Mouse (Mus musculus) ES-Bruce4 (cell line): ENCODE data around the gene Apeh. TPM values are rescaled to one million over a fixed set of nuclear protein-coding genes. Genes with fewer than 3 reads are reported as not detected.

ENCODE experiments used
- H3K27ac ChIP-seq: 2 replicates; pipeline ENCODE4 v1.5.1; 2012; ENCODE audit warnings: low read length, inconsistent platforms; ENCODE audit not compliant: insufficient read depth
- H3K27me3 ChIP-seq: 2 replicates; pipeline ENCODE4 v1.6.1; 2012; ENCODE audit warnings: mild to moderate bottlenecking, low read length, inconsistent platforms; ENCODE audit not compliant: control insufficient read depth, poor library complexity, insufficient read depth, severe bottlenecking
- H3K36me3 ChIP-seq: 2 replicates; pipeline ENCODE4 v1.6.1; 2012; ENCODE audit warnings: inconsistent platforms, mild to moderate bottlenecking, low read length, moderate library complexity; ENCODE audit not compliant: control insufficient read depth, poor library complexity, insufficient read depth, severe bottlenecking
- H3K4me1 ChIP-seq: one replicate; pipeline ENCODE4 v1.8.1; 2011; ENCODE audit warnings: low read length; ENCODE audit not compliant: control insufficient read depth, insufficient read depth
- H3K4me3 ChIP-seq: 2 replicates; pipeline ENCODE4 v1.5.1; 2011; ENCODE audit warnings: low read depth, mild to moderate bottlenecking, low read length
- H3K9ac ChIP-seq: 2 replicates; pipeline ENCODE4 v1.6.1; 2012; ENCODE audit warnings: low read depth, mild to moderate bottlenecking, inconsistent platforms; ENCODE audit not compliant: poor library complexity, severe bottlenecking
- H3K9me3 ChIP-seq: replicated peaks from 2 replicates; pipeline ENCODE4 v1.6.1; 2012; ENCODE audit warnings: mild to moderate bottlenecking, low read length, inconsistent platforms; ENCODE audit not compliant: control insufficient read depth, poor library complexity, insufficient read depth, severe bottlenecking
- CTCF ChIP-seq: IDR thresholded peaks from one replicate; pipeline ENCODE4 v1.8.1; 2011; ENCODE audit warnings: low read depth, low read length
- POLR2A ChIP-seq: IDR thresholded peaks from one replicate; pipeline ENCODE4 v1.8.1; 2011; ENCODE audit warnings: low read length; ENCODE audit not compliant: insufficient read depth
- polyA plus RNA-seq: library from polyadenylated mRNA; stranded (reverse); fragments of >200 nt; gene quantifications from 2 replicates; pipeline ENCODE4 v1.2.4, GENCODE M21; 2011; ENCODE audit warnings: low read depth; ENCODE audit not compliant: missing spikeins, insufficient read depth, insufficient read length

The Apeh gene
- polyA plus RNA-seq, 1 experiment: 48.1 TPM

DNA sequence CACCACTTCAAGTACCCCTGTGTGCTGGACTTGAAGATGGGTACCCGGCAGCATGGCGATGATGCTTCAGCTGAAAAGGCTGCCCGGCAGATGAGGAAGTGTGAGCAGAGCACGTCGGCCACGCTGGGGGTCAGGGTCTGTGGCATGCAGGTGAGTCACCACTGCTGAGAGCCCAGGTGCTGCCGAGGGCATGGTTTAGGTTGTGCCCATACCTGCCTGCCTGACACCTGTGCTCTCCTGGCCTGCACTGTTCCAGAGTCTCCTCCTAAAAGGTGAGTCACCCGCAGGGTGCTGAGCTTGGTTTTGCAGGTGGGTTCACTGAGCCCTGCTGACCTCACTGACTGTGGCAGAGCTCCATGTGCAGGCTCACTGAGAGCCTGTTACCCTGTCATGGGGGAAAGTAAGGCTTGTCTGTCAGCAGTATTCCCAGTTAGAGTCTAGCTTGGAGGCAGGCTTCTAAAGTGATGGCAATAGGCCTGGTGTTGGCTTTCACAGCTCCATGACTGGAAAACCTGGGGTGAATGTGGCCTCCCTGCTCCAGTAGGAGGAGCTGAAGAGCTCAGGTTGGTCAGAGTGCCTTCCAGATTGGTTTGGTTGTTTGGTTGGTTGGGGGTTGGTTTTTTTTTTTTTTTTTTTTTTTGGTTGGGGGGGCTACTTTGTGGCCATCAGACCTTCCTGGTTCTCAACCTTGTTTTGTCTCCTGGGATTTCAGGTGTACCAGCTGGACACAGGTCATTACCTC lies 49.5 kb downstream of the Apeh start:
- peaks cover 7% of the 10 kb centered on the region for H3K36me3 ChIP-seq
- TF ChIP-seq POLR2A: no peak
- peak; percentile 40 for TF ChIP-seq CTCF
- H3K27me3 ChIP-seq: no peaks in the 10 kb centered on the region
- H3K4me3 ChIP-seq: no peak overlapping the region
- no peaks in the 10 kb centered on the region for H3K4me1 ChIP-seq
- no peak overlapping the region for H3K27ac ChIP-seq
- H3K9me3 ChIP-seq: no peaks in the 10 kb centered on the region
- no peak overlapping the region for H3K9ac ChIP-seq

Other genes starting within 250 kb of the Apeh start
- gene Rbm6, start 221.4 kb downstream of the Apeh start, polyA plus RNA-seq: 115 and 130 TPM in 2 replicates
- 3.0 and 4.2 TPM in 2 replicates for gene Mon1a, start 206.5 kb downstream of the Apeh start, polyA plus RNA-seq
- gene Mst1r, start 187.7 kb downstream of the Apeh start, polyA plus RNA-seq: 0.16 and 0.61 TPM in 2 replicates
- not detected in 2 replicates for gene Actl11, start 166.1 kb downstream of the Apeh start, polyA plus RNA-seq
- 4.0 and 5.6 TPM in 2 replicates for gene Camkv, start 158.9 kb downstream of the Apeh start, polyA plus RNA-seq
- 17.2 and 20.4 TPM in 2 replicates for gene Traip, start 144.5 kb downstream of the Apeh start, polyA plus RNA-seq
- 0.52 and 2.1 TPM in 2 replicates for gene Uba7, start 119.1 kb downstream of the Apeh start, polyA plus RNA-seq
- gene Gm20661, start 111.5 kb downstream of the Apeh start, polyA plus RNA-seq: not detected in 2 replicates
- gene Inka1, start 108.7 kb downstream of the Apeh start, polyA plus RNA-seq: 1.4 and 2.6 TPM in 2 replicates
- 0.81 TPM in 1 of 2 replicates, not detected in the other for gene Cdhr4, start 102.1 kb downstream of the Apeh start, polyA plus RNA-seq
- not detected in 2 replicates for gene Gm20662, start 98.3 kb downstream of the Apeh start, polyA plus RNA-seq
- 46.9 and 49.1 TPM in 2 replicates for gene Ip6k1, start 92.1 kb downstream of the Apeh start, polyA plus RNA-seq
- gene Gmppb, start 45.4 kb downstream of the Apeh start, polyA plus RNA-seq: 9.7 and 10.2 TPM in 2 replicates
- 0.24 and 0.61 TPM in 2 replicates for gene Amigo3, start 41.4 kb downstream of the Apeh start, polyA plus RNA-seq
- gene Mst1, start 14.2 kb downstream of the Apeh start, polyA plus RNA-seq: 1.2 and 3.0 TPM in 2 replicates
- gene Rnf123, start 11.3 kb downstream of the Apeh start, polyA plus RNA-seq: 19.7 and 20.9 TPM in 2 replicates
- 0.43 and 0.62 TPM in 2 replicates for gene Bsn, start 95.8 kb upstream of the Apeh start, polyA plus RNA-seq
- gene Dag1, start 169.4 kb upstream of the Apeh start, polyA plus RNA-seq: 116 and 124 TPM in 2 replicates
- gene Nicn1, start 195.8 kb upstream of the Apeh start, polyA plus RNA-seq: 18.3 and 23.1 TPM in 2 replicates
- 69.2 and 69.3 TPM in 2 replicates for gene Amt, start 202.2 kb upstream of the Apeh start, polyA plus RNA-seq
- gene Rhoa, start 211.5 kb upstream of the Apeh start, polyA plus RNA-seq: 429 and 434 TPM in 2 replicates
- gene Tcta, start 211.6 kb upstream of the Apeh start, polyA plus RNA-seq: 4.0 and 7.0 TPM in 2 replicates
- 172 and 194 TPM in 2 replicates for gene Gpx1, start 244.3 kb upstream of the Apeh start, polyA plus RNA-seq